Mouse (Mus musculus): ENCODE data around the gene Ctc1.

GRCm38 (mm10) chr11:69077316-69077715, 61.6 kb downstream of the Ctc1 start:
- TF ChIP-seq CTCF (IDR thresholded peaks at IDR 0.05; ENCODE audit: extremely low read depth, insufficient read depth, low read length) (no peak), POLR2A (IDR thresholded peaks at IDR 0.05; ENCODE audit: extremely low read depth, insufficient read depth, low read length) (no peak)
